Mouse (Mus musculus): Measurements from ENCODE around the gene E2f7.

Gene E2f7

DNA sequence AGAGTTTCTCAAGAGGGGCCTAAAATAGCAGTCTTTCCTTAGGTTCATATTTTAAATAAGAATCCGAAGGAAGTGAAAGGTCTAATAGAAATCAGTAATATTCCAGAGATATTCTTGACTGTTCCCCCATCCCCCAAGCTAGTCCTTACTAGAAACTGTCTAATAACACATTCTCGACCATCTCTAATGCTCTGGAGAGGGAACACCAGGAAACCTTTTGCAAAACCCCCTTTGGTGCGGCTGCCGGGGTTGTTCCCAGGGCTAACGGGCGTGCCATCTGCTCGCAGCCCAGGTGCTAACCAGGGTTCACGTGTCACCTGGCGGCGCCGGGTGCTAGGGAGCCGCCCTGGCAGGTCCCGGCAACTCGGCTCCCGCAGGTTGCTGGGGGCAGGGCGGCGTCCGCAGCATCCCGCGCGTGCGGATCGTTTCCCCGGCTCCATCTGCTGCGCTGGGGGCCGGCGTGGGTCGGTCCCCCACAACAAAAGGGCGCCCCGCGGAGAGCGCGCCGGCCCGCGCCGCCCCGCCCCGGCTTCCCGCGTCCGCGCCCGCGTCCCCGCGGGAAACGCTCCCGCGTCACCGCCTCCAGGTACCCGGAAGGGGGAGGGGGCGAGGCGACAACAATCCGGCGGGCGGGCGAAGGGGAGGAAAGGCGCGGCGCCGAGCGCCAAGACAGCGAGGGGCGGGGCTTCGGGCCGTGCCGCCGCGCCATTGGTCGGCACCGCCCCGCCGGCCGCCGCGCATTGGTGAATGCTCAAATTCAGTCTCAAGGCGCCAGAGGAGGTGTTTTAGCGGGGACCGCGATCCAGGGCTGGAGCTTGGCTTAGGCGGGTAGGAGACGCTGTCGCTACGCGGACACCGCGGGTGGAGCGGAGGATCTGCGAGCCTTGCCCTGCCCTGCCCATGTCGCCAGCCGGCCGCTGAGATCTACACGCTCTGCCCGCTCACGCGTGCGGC lies at the start of gene E2f7:
Gene E2f7 (plus strand): TSS at position 754 of the 954 bp plus-strand sequence.
- peak; percentile 93 to 96 for DNase-seq

GRCm38 (mm10) chr10:110701276-110701675 lies 44.0 kb upstream of the E2f7 start:
- no peak for DNase-seq

GRCm38 (mm10) chr10:110705672-110706071 lies 39.6 kb upstream of the E2f7 start:
- DNase-seq = peak; percentile 53 to 61

DNA sequence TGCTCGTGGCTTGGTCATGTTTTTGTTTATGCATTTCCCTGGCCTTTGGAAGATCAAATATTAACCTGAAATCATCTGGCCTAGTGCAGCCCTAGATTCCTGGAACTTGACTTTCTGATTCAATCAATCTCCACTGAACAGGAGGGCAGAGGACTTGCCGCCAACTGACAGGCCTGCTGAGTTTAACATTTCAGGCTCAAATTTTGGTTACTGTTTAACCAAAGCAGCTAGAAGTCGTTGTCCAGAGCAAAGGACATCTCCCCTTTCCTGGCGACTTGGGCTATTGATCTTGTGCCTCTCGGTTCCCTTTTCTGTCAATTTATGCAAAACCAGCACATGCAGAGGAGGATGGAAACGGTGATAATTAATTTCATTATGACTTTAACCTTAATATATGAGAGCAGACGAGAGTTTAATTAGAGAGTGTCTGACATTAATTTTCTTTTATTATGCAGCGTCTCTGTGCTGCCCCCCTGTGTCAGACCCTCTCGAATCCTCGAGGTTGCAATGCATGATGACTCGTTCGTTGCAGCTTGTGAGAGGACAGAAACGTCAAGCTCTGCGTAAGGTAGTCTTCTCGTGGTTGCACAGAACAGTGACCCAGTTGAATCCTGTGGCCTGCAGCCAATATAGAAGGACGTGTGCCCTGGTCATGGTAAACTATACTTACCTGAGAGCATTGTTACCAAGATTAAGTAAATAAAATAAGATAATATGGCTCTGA lies 37.7 kb upstream of the E2f7 start:
- peak; percentile 40 to 51 for DNase-seq

DNA sequence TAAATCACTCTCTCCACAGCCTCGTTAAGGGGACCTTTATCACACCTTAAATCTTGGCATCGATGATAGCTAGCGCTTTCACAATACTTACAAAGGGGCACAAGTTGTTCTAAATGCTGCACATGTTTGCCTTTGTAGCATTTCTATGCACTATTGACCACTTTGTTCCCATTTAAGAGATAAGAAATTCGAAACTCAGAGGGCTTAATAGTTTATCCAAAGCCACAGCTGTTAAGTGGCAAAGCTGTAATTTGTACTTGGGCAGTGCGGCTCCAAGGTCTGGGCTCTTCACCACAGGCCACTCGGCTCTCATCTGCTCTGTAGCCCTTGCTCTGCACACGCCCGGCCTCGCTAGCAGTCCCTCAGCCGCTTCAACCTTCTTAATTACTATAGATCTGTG lies 28.4 kb upstream of the E2f7 start:
- no peak for DNase-seq

DNA sequence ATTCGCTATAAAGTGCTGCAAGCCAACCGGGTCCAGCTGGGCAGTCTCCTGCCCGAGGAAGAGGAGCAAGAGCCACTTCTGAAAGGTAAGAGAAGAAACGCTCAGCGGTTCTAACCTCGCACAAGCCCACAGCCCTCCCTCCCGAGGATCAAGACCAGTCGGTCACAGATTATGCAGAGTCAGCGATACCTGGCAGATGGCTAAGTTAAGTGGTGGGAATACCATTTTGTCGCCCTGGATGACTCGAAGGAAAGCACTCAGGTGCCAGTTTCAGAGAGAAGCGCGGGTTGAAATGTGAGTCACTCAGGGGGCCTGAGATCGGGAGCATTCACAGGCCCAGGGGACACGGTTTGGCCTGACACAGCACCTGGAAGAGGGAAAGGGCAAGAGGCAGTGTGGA lies 18.8 kb upstream of the E2f7 start:
- DNase-seq = no peak

- peak; percentile 66 to 74 for DNase-seq
Measured at GRCm38 (mm10) chr10:110727816-110728215, 17.4 kb upstream of the E2f7 start.

- peak; percentile 82 to 85 for DNase-seq
Measured at GRCm38 (mm10) chr10:110733343-110733742, 11.9 kb upstream of the E2f7 start.

DNA sequence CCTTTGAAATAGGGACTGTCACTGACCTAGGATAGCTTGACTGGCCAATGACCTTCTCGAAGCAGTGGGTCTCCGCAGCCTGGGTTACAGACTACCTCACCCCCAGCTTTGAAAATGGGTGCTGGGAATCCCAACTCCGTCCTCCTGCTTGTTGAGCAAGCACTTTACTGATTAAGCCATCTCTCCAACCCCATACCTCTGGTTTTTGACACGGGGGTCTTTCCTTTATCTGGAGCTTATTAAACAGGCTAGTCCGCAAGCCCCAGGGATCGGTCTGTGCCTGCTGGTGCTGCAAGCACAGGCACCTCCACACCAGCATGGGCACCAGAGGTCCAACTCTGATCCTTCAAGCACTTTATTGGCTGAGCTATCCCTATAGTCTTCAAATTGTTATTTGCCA lies 1.5 kb upstream of the E2f7 start:
- DNase-seq = no peak

GRCm38 (mm10) chr10:110744120-110744519 lies 1.1 kb upstream of the E2f7 start:
- DNase-seq = no peak

DNA sequence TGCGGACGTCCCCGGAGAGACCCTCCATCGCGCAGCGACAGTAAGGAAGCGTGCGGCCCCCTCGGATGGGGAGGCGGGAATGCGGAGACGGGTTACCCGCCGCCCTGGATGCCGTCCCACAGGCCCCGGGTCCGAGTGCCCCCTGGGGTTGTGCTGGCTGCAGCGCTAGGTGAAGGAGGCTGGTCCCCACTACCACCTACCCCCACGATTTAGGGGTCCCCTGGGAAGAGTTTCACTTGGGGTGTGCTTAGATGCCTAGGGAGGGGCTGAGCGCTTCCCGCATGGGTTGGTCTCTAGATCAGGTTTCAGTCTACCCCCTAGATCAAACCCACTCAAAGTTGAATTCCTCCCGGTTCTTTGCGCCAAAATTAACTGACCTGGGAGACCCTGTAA lies 397 bp downstream of the E2f7 start:
- DNase-seq = no peak

DNA sequence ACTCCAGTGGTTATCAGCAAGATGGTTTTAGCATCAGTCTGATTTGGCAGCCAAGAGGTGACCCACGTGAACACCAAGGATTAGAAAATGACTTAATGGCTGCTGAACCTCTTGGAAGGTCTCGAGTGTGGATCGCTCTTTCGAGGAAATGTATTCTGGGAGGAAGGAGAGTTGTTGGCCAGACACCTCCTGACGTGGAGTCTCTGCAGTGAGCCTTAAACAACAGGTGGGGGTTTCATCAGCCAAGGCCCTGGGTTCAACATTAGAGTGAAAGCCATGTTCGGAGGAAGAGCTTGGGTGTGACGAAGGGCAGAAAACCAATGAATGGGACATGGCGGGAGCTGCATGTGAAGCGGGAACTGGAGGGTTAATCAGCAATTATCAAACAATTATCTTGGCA lies 3.8 kb downstream of the E2f7 start:
- no peak for DNase-seq

GRCm38 (mm10) chr10:110749510-110750305 lies 4.5 kb downstream of the E2f7 start:
- DNase-seq = no peak

DNA sequence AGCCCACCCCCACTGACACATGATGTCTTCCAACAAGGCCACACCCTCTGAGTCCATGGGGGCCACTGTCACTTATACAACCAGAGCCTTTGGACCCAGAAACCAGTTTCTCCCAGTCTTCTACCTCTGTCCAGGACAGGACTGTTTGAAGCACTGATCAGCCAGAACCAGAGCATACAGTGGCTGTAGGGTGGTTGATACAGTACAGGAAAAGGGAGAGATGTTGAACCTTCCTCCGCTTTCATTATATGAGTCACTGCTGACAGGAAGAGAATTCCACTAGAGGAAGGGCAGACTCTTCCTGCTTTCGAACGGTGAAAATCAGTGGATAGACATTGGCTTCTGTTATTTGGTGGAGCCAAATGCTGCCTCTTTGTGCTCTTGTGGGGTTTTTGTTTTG lies 7.6 kb downstream of the E2f7 start:
- no peak for DNase-seq

- no peak for DNase-seq
Measured at GRCm38 (mm10) chr10:110755556-110755955, 10.3 kb downstream of the E2f7 start.

DNA sequence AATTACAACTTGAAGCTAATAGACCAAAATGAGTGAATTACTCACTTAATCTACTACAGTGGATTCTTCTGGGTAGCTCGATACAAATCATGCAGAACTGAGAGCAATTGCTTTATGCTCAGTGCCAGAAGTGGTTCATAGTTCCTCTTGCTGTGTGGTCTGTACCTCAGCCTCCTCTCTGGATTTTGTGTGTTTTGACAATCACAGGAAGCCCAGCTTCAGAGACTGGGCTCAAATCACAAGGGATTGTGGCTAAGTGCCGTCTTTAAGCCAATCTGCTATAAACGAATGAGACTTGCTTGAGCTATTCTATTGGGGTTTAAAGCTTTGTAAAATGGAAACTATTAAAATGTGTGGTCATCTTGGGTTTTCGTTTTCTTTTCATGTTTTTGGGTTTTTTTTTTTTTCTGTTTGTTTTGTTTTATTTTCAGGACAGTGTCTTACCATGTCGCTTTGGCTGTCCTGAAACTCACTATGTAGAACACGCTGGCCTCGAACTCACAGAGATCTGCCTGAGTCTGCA lies 11.1 kb downstream of the E2f7 start:
- DNase-seq = no peak

DNA sequence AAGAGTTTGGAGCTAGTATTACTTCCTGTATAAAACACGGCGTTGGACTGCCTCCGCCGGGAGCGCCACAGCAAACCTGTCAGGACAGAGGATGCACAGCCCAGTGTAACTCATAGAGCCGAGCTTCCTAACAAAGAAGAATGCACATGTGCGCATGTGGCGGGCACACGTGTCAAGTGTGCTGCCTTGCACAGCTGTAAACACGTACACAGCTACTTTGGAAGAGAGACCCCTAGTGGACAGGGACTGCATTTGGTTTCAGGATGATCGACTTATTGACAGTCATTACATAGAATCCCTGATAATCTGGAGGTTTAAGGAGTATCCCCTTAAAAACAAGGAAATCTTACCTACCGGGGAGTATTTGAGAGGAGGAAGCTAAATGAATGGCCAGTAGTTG lies 15.3 kb downstream of the E2f7 start:
- DNase-seq = peak; percentile 26 to 50

- no peak for DNase-seq
Measured at GRCm38 (mm10) chr10:110762134-110762884, 17.1 kb downstream of the E2f7 start.

DNA sequence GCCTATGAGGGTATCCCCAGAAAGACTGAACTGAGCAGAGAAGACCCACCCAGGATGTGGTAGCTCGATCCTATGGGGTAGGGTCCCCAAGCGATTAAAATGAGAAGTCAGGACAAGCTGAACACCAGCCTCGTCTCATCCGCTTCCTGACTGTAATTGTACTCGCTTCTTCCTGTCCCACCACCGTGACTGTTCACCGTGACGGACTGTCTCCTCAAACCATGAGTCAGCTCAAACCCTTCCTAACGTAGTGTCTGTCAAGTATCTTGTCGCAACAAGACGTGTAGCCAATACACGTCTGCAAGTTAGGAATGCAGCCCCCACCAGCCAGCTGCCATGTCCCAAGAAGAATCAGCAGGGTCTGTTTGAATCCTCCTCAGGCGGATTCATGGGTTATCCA lies 18.2 kb downstream of the E2f7 start:
- DNase-seq = no peak

- no peak for DNase-seq
Measured at GRCm38 (mm10) chr10:110769538-110769937, 24.3 kb downstream of the E2f7 start.

DNA sequence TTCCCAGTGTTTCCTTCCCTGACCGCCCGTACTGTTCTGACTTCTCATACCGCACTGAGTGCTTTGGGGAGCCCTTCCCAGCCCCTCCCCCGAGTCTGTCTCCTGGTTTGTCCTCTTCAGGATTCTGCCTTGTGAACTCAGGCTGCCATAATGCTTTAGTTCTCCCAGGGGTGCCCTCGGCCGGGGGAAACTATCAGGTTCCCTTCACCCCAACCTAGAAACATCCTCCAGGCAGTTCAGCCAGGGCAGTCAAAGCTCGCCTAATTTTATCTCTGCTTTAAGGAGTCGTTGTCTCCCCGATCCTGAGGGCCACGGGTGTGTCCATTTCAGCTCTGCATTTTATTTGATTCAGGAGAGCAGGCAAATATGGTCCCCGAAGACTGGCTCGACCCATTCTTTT lies 28.0 kb downstream of the E2f7 start:
- no peak for DNase-seq

DNA sequence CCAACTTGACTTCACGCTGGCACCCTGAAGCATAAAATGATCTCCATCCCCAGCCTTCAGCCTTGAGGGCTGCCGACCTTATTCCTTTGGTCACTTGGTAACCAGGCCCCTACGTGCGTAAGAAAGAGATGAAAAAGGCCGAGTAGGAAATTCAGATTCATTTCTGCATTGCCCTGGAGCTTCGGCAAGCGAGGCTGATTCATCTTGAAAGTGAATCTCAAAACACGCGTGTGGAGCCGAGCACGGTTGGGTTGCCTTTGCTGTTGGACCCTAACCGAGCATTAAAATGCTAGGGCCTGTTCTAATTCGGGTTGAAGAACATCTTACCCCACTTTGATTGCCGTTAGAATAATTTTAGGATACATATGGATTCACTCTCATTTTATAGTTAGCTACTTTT lies 28.6 kb downstream of the E2f7 start:
- no peak for DNase-seq
